Comparison of ENCODE assay signal across 31 mouse cellular contexts in the genomic region with DNA sequence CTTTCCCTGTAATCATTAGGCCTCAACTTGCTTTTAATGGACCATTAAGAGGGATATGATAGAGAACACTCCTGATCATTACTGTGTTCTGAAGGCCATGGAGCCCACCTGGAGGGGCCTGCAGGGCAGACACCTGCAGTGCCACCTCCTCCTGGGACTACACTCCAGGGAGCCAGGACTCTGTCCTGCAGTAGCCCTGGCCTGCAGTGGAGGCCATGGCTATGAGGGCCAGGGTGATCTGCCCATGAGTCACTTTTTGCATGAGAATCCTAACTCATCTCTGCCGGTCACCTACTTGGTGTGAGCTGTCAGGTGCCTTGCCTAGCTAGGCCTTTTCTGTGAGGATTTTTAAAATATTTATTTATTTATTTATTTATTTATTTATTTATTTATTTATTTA. TPM values are rescaled to one million over a fixed set of nuclear protein-coding genes. Genes with fewer than 3 reads are reported as not detected.
"Had no signal": no experiment of that assay in that cellular context is flagged by ENCODE, and none has a peak within 500 bp of the region (broad histone marks: within the 10 kb centered on the region; RNA-seq: fewer than 3 reads in every experiment).

No protein-coding gene starts in this region.

- DNase-seq: cerebellum, postnatal 36 days; embryo, embryonic 11 days; forebrain, postnatal 0 days; gastrocnemius, adult 2 months; gastrocnemius, postnatal 10 days; gastrocnemius, postnatal 14 days; gastrocnemius, postnatal 25 days; gastrocnemius, postnatal 36 days; heart, adult 11 months; heart, adult 18-20 months; heart, adult 2 months had no signal

RNA-seq across cellular contexts. Expression of gene Fgf15, which starts 17.9 kb away (rescaled TPM):
- total RNA-seq: common myeloid progenitor, adult 5-6 weeks; gastrocnemius, adult 18-20 months; gastrocnemius, adult 2 months; gastrocnemius, adult 8-10 months; gastrocnemius, postnatal 10 days; gastrocnemius, postnatal 14 days; gastrocnemius, postnatal 25 days; gastrocnemius, postnatal 36 days; gastrocnemius, postnatal 4 days; granulocyte monocyte progenitor cell, adult 5-6 weeks; heart, adult 18-20 months; heart, adult 2 months; heart, adult 8-10 months had no signal
- polyA plus RNA-seq: cortical plate, adult 2 months; erythroblast, embryonic 14.5 days; frontal cortex, adult 2 months; heart, adult 2 months; heart, embryonic 12.5 days had no signal

RNA-seq across cellular contexts. Expression of gene Fgf4, which starts 31.2 kb away (rescaled TPM):
- total RNA-seq: common myeloid progenitor, adult 5-6 weeks; forebrain, postnatal 0 days; gastrocnemius, adult 18-20 months; gastrocnemius, adult 2 months; gastrocnemius, adult 8-10 months; granulocyte monocyte progenitor cell, adult 5-6 weeks; heart, adult 18-20 months; heart, adult 2 months; heart, adult 8-10 months had no signal
- polyA plus RNA-seq: cortical plate, adult 2 months; erythroblast, embryonic 14.5 days; forebrain, embryonic 10.5 days; forebrain, embryonic 11.5 days; forebrain, embryonic 12.5 days; forebrain, embryonic 13.5 days; forebrain, embryonic 14.5 days; forebrain, embryonic 15.5 days; forebrain, embryonic 16.5 days; forebrain, postnatal 0 days; frontal cortex, adult 2 months; gonadal fat pad, adult 2 months; heart, adult 2 months; heart, embryonic 11.5 days; heart, embryonic 12.5 days; heart, embryonic 13.5 days had no signal

RNA-seq across cellular contexts. Expression of gene Fgf3, which starts 40.5 kb away (rescaled TPM):
- total RNA-seq: gastrocnemius, adult 18-20 months; gastrocnemius, adult 2 months; gastrocnemius, adult 8-10 months; gastrocnemius, postnatal 10 days; gastrocnemius, postnatal 14 days; gastrocnemius, postnatal 25 days; gastrocnemius, postnatal 36 days; gastrocnemius, postnatal 4 days; heart, adult 18-20 months; heart, adult 2 months; heart, adult 8-10 months had no signal
- polyA plus RNA-seq: gonadal fat pad, adult 2 months; heart, adult 2 months had no signal
